Mouse (Mus musculus) limb, embryonic 10.5 days (tissue): ENCODE data around the gene Cs. TPM values are rescaled to one million over a fixed set of nuclear protein-coding genes. Genes with fewer than 3 reads are reported as not detected.

Experiments
- DNase-seq: peaks from one replicate; pipeline ENCODE4 v3.0.0-alpha.2; 2017; ENCODE audit warnings: low spot score
- H3K27ac ChIP-seq: fragments of 300-500 bp; sonication (generic); 2 replicates; pipeline ENCODE4 v1.5.1; 2016; ENCODE audit warnings: mild to moderate bottlenecking
- H3K27me3 ChIP-seq: fragments of 300-500 bp; sonication (generic); 2 replicates; pipeline ENCODE4 v1.6.1; 2016; ENCODE audit warnings: low read depth, mild to moderate bottlenecking; ENCODE audit not compliant: poor library complexity, severe bottlenecking
- H3K36me3 ChIP-seq: fragments of 300-500 bp; sonication (generic); 2 replicates; pipeline ENCODE4 v1.6.1; 2016; ENCODE audit warnings: mild to moderate bottlenecking, moderate library complexity
- H3K4me1 ChIP-seq: fragments of 300-500 bp; sonication (generic); 2 replicates; pipeline ENCODE4 v1.6.1; 2016
- H3K4me3 ChIP-seq: fragments of 300-500 bp; sonication (generic); 2 replicates; pipeline ENCODE4 v1.5.1; 2016; ENCODE audit warnings: mild to moderate bottlenecking, moderate library complexity
- H3K9me3 ChIP-seq: fragments of 300-500 bp; sonication (generic); replicated peaks from 2 replicates; pipeline ENCODE4 v1.6.1; 2016; ENCODE audit warnings: mild to moderate bottlenecking
- WGBS: fragments of 180-500 bp; shearing (Covaris S2); methylation state at CpG from one replicate; pipeline ENCODE4 v1.1.7; 2016; 5-methylcytosine and 5-hydroxymethylcytosine counted together
- polyA plus RNA-seq: library from polyadenylated mRNA; unstranded; fragments of >200 nt; fragmentation: Nextera tagmentation; extraction: Ambion mirVana; gene quantifications from 2 replicates; pipeline ENCODE4 v1.2.1, GENCODE M21; 2016

Cs gene
- polyA plus RNA-seq, 1 experiment from 2014 or later, result 248 TPM

DNA sequence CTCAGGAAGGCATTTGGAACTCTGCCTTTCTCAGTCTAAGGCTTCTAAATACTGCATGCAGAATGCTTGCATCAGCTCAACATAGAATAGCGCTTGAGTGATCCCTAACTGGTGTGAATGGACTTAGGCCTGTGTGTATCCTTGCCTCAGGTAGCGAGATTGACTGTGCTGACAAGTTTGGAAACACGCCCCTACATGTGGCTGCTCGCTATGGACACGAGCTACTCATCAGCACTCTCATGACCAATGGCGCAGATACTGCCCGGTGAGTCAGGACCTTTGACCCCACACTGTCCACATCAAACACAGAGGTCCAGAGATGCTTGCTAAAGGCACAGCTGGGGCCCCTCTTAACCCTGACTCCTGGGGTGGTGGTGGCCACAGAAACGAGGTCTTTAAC lies 44.9 kb downstream of the Cs start:
- Histone ChIP-seq H3K36me3 (peaks cover 96% of the 10 kb centered on the region), H3K27ac (no peak overlapping the region), H3K27me3 (no peaks in the 10 kb centered on the region), H3K4me1 (peaks cover 20% of the 10 kb centered on the region), H3K4me3 (no peak overlapping the region), H3K9me3 (no peaks in the 10 kb centered on the region)
- DNase-seq, result no peak
- WGBS, result 85% methylated on average over 8 of the region's 8 CpGs

DNA sequence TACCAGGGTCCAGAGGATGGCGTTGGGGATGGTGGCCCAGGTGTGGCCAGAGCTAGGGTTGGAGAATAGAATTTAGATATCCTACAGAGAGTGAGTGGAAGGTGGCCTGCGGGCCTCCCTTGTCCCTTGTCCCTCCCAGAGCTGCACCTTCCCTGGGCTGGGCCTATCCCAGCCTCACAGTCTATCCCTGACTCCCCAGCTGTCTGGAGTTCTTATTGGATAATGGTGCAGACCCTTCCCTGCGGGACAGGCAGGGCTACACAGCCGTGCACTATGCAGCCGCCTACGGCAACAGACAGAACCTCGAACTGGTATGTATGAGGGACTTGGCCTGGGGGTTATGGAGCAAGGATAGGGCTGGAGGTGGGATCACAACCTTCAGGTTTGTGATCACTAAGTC lies 48.4 kb downstream of the Cs start:
- 95% methylated on average over 7 of the region's 7 CpGs for WGBS
- H3K9me3 ChIP-seq, result no peaks in the 10 kb centered on the region
- peak; percentile 31 for DNase-seq
- H3K36me3 ChIP-seq, result peaks cover 100% of the 10 kb centered on the region
- H3K4me3 ChIP-seq, result no peak overlapping the region
- no peaks in the 10 kb centered on the region for H3K4me1 ChIP-seq
- no peaks in the 10 kb centered on the region for H3K27me3 ChIP-seq
- H3K27ac ChIP-seq, result no peak overlapping the region

DNA sequence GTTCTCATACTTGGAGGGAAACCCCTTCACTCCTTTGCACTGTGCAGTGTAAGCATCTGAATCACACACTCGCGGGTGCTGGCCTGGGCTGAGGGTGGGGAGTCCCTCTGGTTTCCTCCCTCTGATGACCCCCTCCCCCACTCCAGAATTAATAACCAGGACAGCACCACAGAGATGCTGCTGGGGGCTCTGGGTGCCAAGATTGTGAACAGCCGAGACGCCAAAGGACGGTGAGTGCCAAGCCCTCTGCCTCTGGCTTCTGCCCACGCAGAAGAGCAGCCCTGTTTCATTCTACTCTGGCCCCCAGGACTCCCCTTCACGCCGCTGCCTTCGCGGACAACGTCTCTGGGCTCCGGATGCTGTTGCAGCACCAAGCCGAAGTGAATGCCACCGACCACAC lies 51.4 kb downstream of the Cs start:
- no peak overlapping the region for H3K27ac ChIP-seq
- DNase-seq, result no peak
- 93% methylated on average over 14 of the region's 14 CpGs for WGBS

DNA sequence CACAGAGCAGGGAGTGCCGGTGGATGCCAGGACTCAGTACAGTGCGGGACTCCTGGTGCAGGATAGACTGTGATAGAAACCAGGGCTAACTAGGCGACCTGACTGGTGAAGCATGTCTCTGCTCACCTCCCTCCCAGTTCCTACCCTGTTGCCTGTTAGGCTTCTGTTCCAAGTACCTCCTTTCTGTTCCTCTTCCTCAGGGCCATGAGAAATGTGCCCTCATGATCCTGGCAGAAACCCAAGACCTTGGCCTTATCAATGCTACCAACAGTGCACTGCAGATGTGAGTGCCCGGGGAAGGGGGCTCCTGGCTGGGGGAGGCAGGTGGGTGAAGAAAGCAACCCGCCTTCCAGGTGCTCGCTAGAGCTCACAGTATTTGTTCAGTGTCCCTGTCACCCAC lies 52.0 kb downstream of the Cs start:
- 93% methylated on average over 6 of the region's 6 CpGs for WGBS
- no peak overlapping the region for H3K4me3 ChIP-seq
- no peaks in the 10 kb centered on the region for H3K27me3 ChIP-seq
- H3K36me3 ChIP-seq, result peaks cover 100% of the 10 kb centered on the region
- DNase-seq, result no peak
- H3K9me3 ChIP-seq, result no peaks in the 10 kb centered on the region
- H3K27ac ChIP-seq, result no peak overlapping the region
- H3K4me1 ChIP-seq, result peaks cover 7% of the 10 kb centered on the region; the same call in 1 of the 2 replicates

More for the DNA sequence above, 51.4 kb downstream of the Cs start:
- Histone ChIP-seq H3K36me3 (peaks cover 100% of the 10 kb centered on the region), H3K4me3 (no peak overlapping the region), H3K9me3 (no peaks in the 10 kb centered on the region), H3K4me1 (peaks cover under 1% of the 10 kb centered on the region; the same call in 1 of the 2 replicates), H3K27me3 (no peaks in the 10 kb centered on the region)

DNA sequence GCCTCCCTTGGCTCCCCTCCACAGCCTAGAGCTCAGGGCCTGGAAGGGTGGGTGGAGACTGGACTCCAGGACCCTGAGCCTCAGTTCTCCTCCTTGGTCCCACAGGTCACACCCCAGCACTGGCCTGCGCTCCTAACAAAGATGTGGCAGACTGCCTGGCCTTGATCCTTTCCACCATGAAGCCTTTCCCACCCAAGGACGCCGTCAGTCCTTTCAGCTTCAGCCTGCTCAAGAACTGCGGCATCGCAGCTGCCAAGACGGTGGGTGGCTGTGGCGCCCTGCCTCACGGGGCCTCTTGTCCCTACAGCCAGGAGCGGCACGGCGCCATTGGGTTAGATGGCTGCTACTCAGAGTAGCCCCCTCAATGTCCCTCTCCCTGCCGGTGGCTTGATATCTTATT lies 52.8 kb downstream of the Cs start:
- Histone ChIP-seq H3K4me1 (peaks cover 14% of the 10 kb centered on the region), H3K27ac (no peak overlapping the region), H3K36me3 (peaks cover 100% of the 10 kb centered on the region), H3K9me3 (no peaks in the 10 kb centered on the region), H3K4me3 (no peak overlapping the region), H3K27me3 (no peaks in the 10 kb centered on the region)
- no peak for DNase-seq
- 93% methylated on average over 12 of the region's 12 CpGs for WGBS

DNA sequence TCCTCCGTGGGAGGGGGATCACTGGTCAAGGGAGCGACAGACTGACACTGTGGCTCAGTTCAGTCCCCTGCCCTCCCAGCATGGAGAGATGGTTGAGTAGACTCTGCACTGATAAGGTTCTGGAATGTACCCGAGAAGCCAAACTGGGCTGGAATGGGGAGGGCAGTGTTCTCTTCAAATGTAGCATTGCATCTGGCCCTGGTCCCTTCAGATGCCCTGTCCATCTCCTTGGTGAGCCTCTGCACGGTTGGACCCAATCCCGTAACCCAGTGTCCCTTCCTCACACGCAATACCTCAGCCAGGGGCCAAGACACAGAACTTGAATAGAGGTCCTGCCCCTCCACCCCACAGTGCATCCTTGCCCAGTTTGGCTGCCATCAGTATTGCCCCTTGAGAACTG lies 54.3 kb downstream of the Cs start:
- Histone ChIP-seq H3K4me1 (peaks cover 18% of the 10 kb centered on the region), H3K27me3 (no peaks in the 10 kb centered on the region), H3K27ac (no peak overlapping the region), H3K4me3 (no peak overlapping the region), H3K36me3 (peaks cover 100% of the 10 kb centered on the region), H3K9me3 (no peaks in the 10 kb centered on the region)
- DNase-seq, result no peak
- 89% methylated on average over 6 of the region's 6 CpGs for WGBS

DNA sequence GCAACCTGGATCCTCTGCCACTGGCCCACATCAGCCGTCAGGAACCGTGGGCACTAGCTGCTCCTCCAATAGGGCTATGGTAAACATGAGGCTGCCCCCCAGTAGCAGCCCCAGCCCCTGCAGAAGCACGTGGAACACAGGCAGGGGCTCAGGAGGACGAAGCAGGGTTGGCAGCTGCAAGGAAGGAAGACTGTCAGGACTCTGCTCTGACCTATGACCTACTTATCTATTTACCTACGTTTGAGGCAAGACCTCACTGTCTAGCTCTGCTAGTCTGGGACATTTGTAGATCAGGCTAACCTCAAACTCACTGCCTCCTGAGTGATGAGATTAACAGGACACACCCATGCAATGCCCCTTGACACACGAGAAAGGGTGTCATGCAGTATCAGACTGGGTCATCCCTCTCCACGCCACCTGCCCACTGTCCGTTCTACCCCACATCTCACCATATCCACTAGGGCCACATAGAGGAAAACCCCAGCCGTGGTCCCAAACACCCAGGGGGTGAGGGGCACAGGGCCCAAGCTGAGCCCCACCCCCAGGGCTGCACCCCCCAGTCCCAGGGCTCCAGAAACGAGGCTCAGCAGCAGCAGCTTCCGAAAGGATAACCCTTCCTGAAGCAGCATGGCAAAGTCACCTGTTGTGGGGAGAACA lies 58.6 kb downstream of the Cs start:
- H3K4me1 ChIP-seq, result peaks cover 35% of the 10 kb centered on the region
- H3K9me3 ChIP-seq, result no peaks in the 10 kb centered on the region
- 71% methylated on average over 11 of the region's 11 CpGs for WGBS
- peaks cover 71% of the 10 kb centered on the region for H3K36me3 ChIP-seq
- H3K4me3 ChIP-seq, result no peak overlapping the region
- H3K27ac ChIP-seq, result no peak overlapping the region
- H3K27me3 ChIP-seq, result no peaks in the 10 kb centered on the region
- no peak for DNase-seq

DNA sequence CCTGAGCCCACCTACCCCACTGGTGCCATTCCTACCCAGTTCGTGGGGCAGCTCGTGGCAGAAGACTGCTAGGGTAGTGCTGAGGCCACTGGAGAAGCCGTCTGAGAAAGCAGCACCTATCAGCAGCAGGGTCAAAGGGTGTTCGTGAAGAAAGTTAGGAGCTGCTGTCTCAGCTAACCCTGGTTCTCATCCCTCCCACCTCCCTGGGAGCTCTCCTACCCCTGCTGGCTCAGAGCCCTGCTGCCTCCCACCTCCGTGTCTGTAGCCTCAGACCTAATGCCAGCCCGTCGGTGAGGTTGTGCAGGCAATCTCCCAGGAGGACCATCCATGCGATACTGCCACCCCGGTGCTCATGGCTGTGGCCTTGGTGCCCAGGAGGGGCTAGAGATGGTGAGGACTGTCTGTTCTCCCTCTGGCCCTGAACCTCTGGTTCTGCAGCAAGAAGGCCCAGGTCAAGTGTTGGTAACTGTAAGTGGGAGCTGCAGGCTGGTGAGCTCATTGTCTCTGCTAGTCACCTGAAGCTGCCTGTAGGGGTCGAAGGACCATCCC lies 59.3 kb downstream of the Cs start:
- peaks cover 71% of the 10 kb centered on the region for H3K36me3 ChIP-seq
- no peak for DNase-seq
- H3K4me1 ChIP-seq, result peaks cover 38% of the 10 kb centered on the region
- H3K9me3 ChIP-seq, result no peaks in the 10 kb centered on the region
- WGBS, result 71% methylated on average over 10 of the region's 10 CpGs
- H3K27ac ChIP-seq, result no peak overlapping the region
- no peaks in the 10 kb centered on the region for H3K27me3 ChIP-seq
- H3K4me3 ChIP-seq, result no peak overlapping the region

DNA sequence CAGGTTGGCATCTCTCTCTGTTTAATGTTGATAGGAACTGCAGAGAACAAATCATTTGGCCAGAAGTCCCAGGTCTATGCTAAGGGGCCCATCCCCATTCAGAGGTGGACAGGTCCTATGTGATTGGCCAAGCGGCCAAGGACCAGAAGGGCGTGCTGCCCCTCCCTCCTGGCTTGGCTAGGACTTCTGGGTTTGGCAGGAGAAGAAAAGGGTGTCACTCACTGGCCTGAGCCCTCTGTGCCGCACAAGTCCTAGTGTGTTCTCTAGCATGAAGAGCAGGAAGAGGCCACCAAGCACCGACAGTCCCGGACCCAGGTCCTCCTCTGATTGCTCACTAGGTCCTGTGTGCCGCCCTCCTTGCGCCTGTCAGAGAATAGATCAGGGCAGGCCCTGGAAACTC lies 59.9 kb downstream of the Cs start:
- WGBS, result 62% methylated on average over 7 of the region's 7 CpGs
- Histone ChIP-seq H3K27ac (no peak overlapping the region), H3K9me3 (no peaks in the 10 kb centered on the region), H3K36me3 (peaks cover 65% of the 10 kb centered on the region), H3K27me3 (no peaks in the 10 kb centered on the region), H3K4me1 (peaks cover 38% of the 10 kb centered on the region), H3K4me3 (0 out of 2 replicates have a peak overlapping the region, but pooled peaks have one; percentile 18)
- no peak for DNase-seq

DNA sequence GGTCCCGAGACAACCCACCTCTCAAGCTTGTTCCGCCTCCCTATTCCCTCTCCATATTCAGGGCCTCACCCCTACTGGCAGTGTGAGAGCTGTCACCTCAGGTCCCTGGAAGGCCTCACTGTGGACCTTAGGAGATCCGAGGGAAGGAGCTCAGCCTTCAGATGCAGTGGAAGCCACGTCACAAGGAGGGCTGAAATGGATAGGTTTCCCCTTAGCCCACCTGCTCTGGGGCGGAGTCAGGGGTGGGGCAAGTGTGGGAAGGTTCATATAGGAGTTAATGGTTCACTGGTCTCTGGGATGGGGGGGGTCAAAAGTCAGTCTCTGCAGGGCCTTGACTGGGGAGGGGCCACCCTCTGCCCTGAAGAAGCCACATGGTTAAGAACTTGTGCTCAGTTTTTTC lies 62.8 kb downstream of the Cs start:
- Histone ChIP-seq H3K27me3 (no peaks in the 10 kb centered on the region), H3K36me3 (peaks cover 44% of the 10 kb centered on the region)
- WGBS, result 23% methylated on average over 5 of the region's 5 CpGs

DNA sequence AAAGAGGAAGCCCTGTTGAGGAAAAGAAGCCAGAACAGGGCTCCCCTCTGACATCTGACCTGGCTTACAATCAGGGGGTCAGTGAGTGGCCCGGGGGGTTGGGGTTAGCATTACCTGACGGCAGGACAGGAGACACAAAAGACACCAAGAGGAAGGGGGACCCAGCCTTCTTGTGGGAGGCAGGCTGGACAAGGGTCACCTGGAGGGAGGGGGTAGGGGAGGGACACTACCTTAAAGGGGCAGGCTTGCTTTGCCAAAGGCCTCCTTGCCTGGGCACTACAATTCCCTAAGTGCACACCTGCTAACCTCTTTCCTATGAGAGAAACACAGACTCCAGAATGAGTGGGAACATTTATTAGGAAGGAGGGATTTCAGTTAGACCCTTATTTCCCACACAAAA lies 63.5 kb downstream of the Cs start, which contains the start of gene Slc39a5:
Gene Slc39a5 (minus strand): TSS at position 174 of the 400 bp plus-strand sequence.
- Histone ChIP-seq H3K27me3 (no peaks in the 10 kb centered on the region), H3K27ac (no peak within 1 kb of the TSS), H3K9me3 (no peaks in the 10 kb centered on the region), H3K36me3 (peaks cover 44% of the 10 kb centered on the region), H3K4me1 (peaks cover 24% of the 10 kb centered on the region), H3K4me3 (no peak within 1 kb of the TSS)
- DNase-seq, result no peak
- 22% methylated on average over 2 of the region's 2 CpGs for WGBS

More for the DNA sequence above, 62.8 kb downstream of the Cs start:
- Histone ChIP-seq H3K9me3 (no peaks in the 10 kb centered on the region), H3K27ac (no peak overlapping the region), H3K4me1 (peaks cover 24% of the 10 kb centered on the region), H3K4me3 (no peak overlapping the region)
- no peak for DNase-seq

DNA sequence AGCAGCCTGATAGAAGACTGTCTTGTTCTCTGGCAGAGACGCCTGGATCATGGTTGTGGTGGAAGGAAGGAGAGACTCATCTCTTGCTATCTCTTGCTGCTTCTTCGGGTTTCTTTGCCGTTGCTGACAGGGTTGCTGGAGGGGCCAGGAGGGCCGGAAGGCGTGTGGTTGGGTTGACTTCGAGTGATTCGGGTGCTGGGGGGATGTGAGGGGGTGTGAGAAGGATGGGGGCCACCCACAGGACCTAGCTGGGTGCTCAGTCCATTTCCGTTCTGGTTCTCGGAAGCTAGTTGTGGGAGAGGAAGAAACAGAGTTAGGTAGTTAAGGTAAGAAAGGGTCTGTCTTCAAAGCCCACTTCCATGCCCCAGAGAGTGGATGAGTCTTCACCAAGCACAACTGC lies 64.1 kb downstream of the Cs start:
- no peaks in the 10 kb centered on the region for H3K9me3 ChIP-seq
- peaks cover 44% of the 10 kb centered on the region for H3K36me3 ChIP-seq
- H3K27ac ChIP-seq, result no peak overlapping the region
- H3K4me3 ChIP-seq, result no peak overlapping the region
- no peak for DNase-seq
- WGBS, result 81% methylated on average over 9 of the region's 9 CpGs
- no peaks in the 10 kb centered on the region for H3K27me3 ChIP-seq
- peaks cover 20% of the 10 kb centered on the region for H3K4me1 ChIP-seq

DNA sequence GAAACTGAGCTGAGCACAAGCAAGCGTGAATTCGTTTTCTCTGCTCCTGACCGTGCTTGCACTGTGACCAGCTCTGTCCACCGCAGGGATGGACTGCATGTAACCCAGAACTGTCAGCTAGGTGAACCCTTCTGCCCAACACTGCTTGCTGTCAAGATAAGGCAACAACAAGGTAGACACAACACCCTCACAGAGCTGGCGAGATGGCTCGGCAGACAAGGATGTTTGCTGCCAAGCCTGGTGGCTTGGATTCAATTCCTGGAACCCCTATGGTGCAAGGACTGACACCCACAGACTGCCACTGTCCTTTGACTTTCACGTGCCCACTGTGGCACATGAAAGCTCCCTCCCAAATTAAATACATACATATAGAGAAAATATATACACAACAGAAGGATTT lies 66.4 kb downstream of the Cs start:
- Histone ChIP-seq H3K27ac (no peak overlapping the region), H3K9me3 (no peaks in the 10 kb centered on the region), H3K36me3 (peaks cover 45% of the 10 kb centered on the region)

More for the DNA sequence above, 66.4 kb downstream of the Cs start:
- WGBS, result 92% methylated on average over 7 of the region's 7 CpGs
- DNase-seq, result no peak
- no peak overlapping the region for H3K4me3 ChIP-seq
- peaks cover 27% of the 10 kb centered on the region for H3K4me1 ChIP-seq
- no peaks in the 10 kb centered on the region for H3K27me3 ChIP-seq
